Mouse (Mus musculus) ES-Bruce4 (cell line): ENCODE data around the gene Psmb5. TPM values are rescaled to one million over a fixed set of nuclear protein-coding genes. Genes with fewer than 3 reads are reported as not detected.

Experiments
- H3K27ac ChIP-seq: 2 replicates; pipeline ENCODE4 v1.5.1; 2012; ENCODE audit warnings: low read length, inconsistent platforms; ENCODE audit not compliant: insufficient read depth
- H3K27me3 ChIP-seq: 2 replicates; pipeline ENCODE4 v1.6.1; 2012; ENCODE audit warnings: mild to moderate bottlenecking, low read length, inconsistent platforms; ENCODE audit not compliant: control insufficient read depth, poor library complexity, insufficient read depth, severe bottlenecking
- H3K36me3 ChIP-seq: 2 replicates; pipeline ENCODE4 v1.6.1; 2012; ENCODE audit warnings: inconsistent platforms, mild to moderate bottlenecking, low read length, moderate library complexity; ENCODE audit not compliant: control insufficient read depth, poor library complexity, insufficient read depth, severe bottlenecking
- H3K4me1 ChIP-seq: one replicate; pipeline ENCODE4 v1.8.1; 2011; ENCODE audit warnings: low read length; ENCODE audit not compliant: control insufficient read depth, insufficient read depth
- H3K4me3 ChIP-seq: 2 replicates; pipeline ENCODE4 v1.5.1; 2011; ENCODE audit warnings: low read depth, mild to moderate bottlenecking, low read length
- H3K9ac ChIP-seq: 2 replicates; pipeline ENCODE4 v1.6.1; 2012; ENCODE audit warnings: low read depth, mild to moderate bottlenecking, inconsistent platforms; ENCODE audit not compliant: poor library complexity, severe bottlenecking
- H3K9me3 ChIP-seq: replicated peaks from 2 replicates; pipeline ENCODE4 v1.6.1; 2012; ENCODE audit warnings: mild to moderate bottlenecking, low read length, inconsistent platforms; ENCODE audit not compliant: control insufficient read depth, poor library complexity, insufficient read depth, severe bottlenecking
- CTCF ChIP-seq: IDR thresholded peaks from one replicate; pipeline ENCODE4 v1.8.1; 2011; ENCODE audit warnings: low read depth, low read length
- EP300 ChIP-seq: IDR thresholded peaks from 2 replicates; pipeline ENCODE4 v1.6.1; 2011; ENCODE audit warnings: low read depth, low read length; ENCODE audit not compliant: insufficient read depth
- POLR2A ChIP-seq: IDR thresholded peaks from one replicate; pipeline ENCODE4 v1.8.1; 2011; ENCODE audit warnings: low read length; ENCODE audit not compliant: insufficient read depth
- polyA plus RNA-seq: library from polyadenylated mRNA; stranded (reverse); fragments of >200 nt; gene quantifications from 2 replicates; pipeline ENCODE4 v1.2.4, GENCODE M21; 2011; ENCODE audit warnings: low read depth; ENCODE audit not compliant: missing spikeins, insufficient read depth, insufficient read length

Gene Psmb5
- polyA plus RNA-seq, 1 experiment, result 206 TPM

DNA sequence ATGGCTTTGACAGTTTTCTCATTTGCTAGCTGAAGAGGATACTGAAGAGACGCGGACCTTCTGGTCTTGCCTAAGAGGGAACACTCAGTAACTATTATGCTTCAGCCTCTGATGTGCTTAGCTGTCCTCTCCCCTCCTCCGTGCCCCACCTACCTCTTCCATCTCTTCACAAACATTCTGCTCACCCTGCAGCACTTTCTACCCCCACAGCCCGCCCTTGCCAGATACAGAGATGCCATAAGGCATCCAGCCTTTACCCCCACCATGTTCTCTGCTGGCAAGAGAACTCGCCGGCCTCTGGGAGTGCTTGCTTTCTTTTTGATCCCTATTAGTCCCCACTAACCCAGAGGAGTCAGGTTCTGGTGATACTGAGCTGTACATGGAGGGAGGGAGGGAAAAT lies 7.2 kb downstream of the Psmb5 start:
- TF ChIP-seq CTCF (no peak), POLR2A (no peak)
- H3K27me3 ChIP-seq, result no peaks in the 10 kb centered on the region
- H3K27ac ChIP-seq, result no peak overlapping the region
- no peaks in the 10 kb centered on the region for H3K9me3 ChIP-seq
- H3K4me3 ChIP-seq, result no peak overlapping the region
- H3K9ac ChIP-seq, result no peak overlapping the region
- peaks cover 18% of the 10 kb centered on the region for H3K36me3 ChIP-seq
- peaks cover 5% of the 10 kb centered on the region for H3K4me1 ChIP-seq

DNA sequence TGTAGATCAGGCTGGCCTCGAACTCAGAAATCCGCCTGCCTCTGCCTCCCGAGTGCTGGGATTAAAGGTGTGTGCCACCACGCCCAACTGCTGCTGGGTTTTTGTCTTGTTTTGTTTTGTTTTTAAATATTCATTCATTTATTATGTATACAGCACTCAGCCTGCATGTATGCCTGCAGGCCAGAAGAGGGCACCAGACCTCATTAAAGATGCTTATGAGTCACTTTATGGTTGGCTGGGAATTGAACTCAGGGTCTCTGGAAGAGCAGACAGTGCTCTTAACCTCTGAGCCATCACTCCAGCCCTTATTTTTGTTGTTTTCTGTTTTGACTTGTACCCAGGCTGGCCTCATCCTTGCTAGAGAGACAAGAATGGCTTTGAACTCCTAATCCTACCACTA lies 7.9 kb downstream of the Psmb5 start:
- TF ChIP-seq EP300 (no peak), CTCF (peak; percentile 31), POLR2A (no peak)
- peaks cover 3% of the 10 kb centered on the region for H3K4me1 ChIP-seq
- H3K27me3 ChIP-seq, result no peaks in the 10 kb centered on the region
- H3K27ac ChIP-seq, result no peak overlapping the region
- H3K36me3 ChIP-seq, result peaks cover 14% of the 10 kb centered on the region
- H3K4me3 ChIP-seq, result no peak overlapping the region
- H3K9me3 ChIP-seq, result no peaks in the 10 kb centered on the region
- no peak overlapping the region for H3K9ac ChIP-seq

DNA sequence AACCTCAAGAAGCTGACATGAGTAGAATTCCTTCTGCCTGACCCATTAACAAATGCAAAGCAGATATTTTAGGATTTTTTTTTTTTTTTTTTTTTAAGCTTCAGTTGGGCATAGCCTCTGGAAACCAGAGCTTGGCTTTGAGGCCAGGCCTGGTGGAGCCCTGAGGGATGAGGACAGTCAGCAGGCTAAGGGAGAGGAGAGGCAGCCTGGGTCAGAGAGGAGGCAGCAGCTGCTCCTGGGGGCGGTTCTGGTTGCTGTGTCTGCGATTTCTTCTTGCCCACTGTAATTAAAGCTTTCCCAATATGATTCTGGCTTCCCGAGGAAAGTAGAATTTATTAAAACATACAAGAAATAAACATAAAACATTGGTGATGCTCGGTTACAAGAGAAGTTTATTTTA lies 8.6 kb downstream of the Psmb5 start:
- Histone ChIP-seq H3K4me3 (no peak overlapping the region), H3K27ac (no peak overlapping the region), H3K27me3 (no peaks in the 10 kb centered on the region), H3K9me3 (no peaks in the 10 kb centered on the region), H3K9ac (no peak overlapping the region), H3K36me3 (peaks cover 11% of the 10 kb centered on the region), H3K4me1 (peaks cover 5% of the 10 kb centered on the region)
- TF ChIP-seq POLR2A (no peak), CTCF (no peak), EP300 (no peak)

DNA sequence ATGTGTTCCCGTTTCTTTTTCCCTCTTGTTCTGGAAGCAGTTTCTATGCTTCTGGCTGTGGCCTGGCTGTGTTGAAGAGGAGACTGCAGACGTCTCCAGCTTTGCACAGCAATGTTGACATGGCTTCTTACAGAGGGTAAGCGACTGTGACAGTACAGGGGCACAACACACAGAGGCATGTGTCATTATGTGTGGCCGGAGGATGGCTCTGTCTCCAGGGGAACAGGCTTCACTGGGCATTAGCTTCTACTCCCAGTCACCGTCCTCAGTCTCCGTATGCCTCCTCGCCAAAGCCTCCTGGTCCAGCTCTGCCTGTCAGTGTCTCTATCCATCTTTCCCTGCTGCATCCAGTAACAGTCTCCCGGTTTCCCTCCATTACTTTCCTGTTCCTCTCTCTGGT lies 10.6 kb downstream of the Psmb5 start:
- Histone ChIP-seq H3K9me3 (no peaks in the 10 kb centered on the region), H3K36me3 (peaks cover 6% of the 10 kb centered on the region), H3K27me3 (no peaks in the 10 kb centered on the region), H3K4me3 (no peak overlapping the region), H3K27ac (no peak overlapping the region), H3K9ac (no peak overlapping the region), H3K4me1 (peaks cover 3% of the 10 kb centered on the region)
- TF ChIP-seq CTCF (no peak), POLR2A (no peak), EP300 (no peak)

DNA sequence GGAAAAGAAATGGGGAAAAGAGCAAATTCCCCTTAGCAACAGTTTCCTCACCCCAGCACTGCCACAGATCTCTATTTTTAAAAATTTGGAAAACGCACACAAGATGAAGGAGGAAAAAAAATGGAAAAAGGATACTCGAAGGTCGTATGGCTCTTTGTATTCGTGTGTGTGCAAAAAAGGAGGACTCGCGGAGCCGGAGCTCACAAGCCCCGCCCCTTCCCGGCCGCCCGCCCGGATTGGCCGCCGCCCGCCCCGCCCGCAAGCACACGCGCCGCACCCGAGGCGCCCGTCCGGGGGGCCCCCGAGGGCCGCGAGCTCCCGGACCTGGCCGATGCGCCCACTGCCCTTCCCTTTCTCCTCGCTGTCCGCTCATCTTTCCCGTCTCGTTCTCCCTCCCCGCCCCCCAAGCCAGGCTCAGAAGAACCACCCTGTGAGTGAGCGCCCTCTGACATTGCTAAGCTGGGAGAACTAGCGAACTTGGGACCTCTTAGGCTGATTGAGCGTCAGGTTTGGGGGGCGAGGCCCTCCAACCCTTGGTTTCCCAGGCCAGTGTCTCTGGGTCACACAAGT lies 12.0 kb downstream of the Psmb5 start, which contains the start of gene 4931414P19Rik:
Gene 4931414P19Rik, minus strand, starts transcription at position 242 of the 570 bp plus-strand sequence.
- Histone ChIP-seq H3K9me3 (no peaks in the 10 kb centered on the region), H3K27me3 (no peaks in the 10 kb centered on the region), H3K36me3 (no peaks in the 10 kb centered on the region), H3K4me3 (peak within 1 kb of the TSS; percentile 97), H3K4me1 (peaks cover 3% of the 10 kb centered on the region), H3K9ac (peak within 1 kb of the TSS; percentile 85), H3K27ac (peak within 1 kb of the TSS; percentile 51)
- TF ChIP-seq EP300 (no peak), POLR2A (no peak), CTCF (no peak)

DNA sequence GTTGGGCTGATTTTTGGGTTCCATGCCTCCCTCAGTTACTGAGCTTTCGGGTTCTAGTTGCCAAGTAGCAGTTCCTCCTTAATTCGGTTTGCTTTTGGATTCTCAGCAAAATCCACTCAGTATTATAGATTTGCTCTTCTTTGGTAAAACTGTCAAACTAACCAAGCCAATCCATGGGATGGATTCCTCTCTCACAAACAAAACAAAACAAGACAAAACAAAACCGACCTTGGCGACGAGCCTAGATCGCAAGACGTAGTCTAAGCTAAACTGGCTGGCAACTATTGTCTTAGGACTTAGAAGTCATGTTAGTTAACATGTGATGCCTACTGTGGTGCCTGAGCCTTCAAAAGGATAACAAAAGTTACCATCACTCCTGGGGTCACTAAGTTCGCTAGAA lies 14.1 kb downstream of the Psmb5 start:
- Histone ChIP-seq H3K9ac (peak overlapping the region; percentile 79), H3K9me3 (no peaks in the 10 kb centered on the region), H3K4me3 (peak overlapping the region; percentile 59), H3K4me1 (peaks cover 3% of the 10 kb centered on the region), H3K27me3 (no peaks in the 10 kb centered on the region), H3K27ac (peak overlapping the region; percentile 65), H3K36me3 (no peaks in the 10 kb centered on the region)
- TF ChIP-seq CTCF (no peak), POLR2A (no peak), EP300 (no peak)
